Mouse (Mus musculus): ENCODE data around the gene Srpx2. TPM values are rescaled to one million over a fixed set of nuclear protein-coding genes. Genes with fewer than 3 reads are reported as not detected.

The Srpx2 gene
- polyA plus RNA-seq, 1 experiment from 2014 or later = 17.3 TPM

GRCm38 (mm10) chrX:133913006-133913405 is 4.8 kb downstream of the Srpx2 start:
- 79% methylated on average over 3 of the region's 3 CpGs for WGBS
- Histone ChIP-seq H3K36me3 (ENCODE audit: insufficient read depth, low read length) (no peaks in the 10 kb centered on the region), H3K27ac (ENCODE audit: low read length) (no peak overlapping the region), H3K4me3 (ENCODE audit: low read depth, low read length) (no peak overlapping the region), H3K4me1 (ENCODE audit: insufficient read depth, low read depth, low read length) (no peaks in the 10 kb centered on the region), H3K9me3 (ENCODE audit: low read length) (no peaks in the 10 kb centered on the region), H3K27me3 (replicated peaks; ENCODE audit: insufficient read depth, low read length) (no peaks in the 10 kb centered on the region), H3K4me2 (replicated peaks; ENCODE audit: low read depth, low read length) (no peak overlapping the region), H3K9ac (replicated peaks; ENCODE audit: low read depth) (no peak overlapping the region)
- TF ChIP-seq CTCF (IDR thresholded peaks at IDR 0.05) (no peak), EP300 (IDR thresholded peaks at IDR 0.05) (no peak)
- DNase-seq (ENCODE audit: low spot score) (no peak), ATAC-seq (no peak)

DNA sequence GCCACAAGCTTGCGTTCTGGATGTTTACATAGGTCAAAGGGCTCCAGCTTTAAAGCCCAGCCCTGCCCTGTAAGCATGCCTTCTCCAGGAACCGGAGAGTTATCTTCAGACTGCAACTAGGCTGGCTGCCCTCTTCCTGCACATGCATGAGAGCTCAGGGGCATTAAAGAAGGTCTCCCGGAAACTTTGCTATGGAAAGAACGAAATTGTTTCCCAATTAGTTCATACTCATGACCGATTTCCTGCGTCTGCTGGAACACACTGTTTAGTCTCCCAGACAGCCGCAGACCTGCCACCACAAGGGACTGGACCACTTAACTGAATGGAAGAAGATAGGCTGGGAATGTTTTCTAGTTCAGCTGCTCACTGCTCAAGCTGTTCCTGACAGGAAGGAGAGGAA is 6.0 kb downstream of the Srpx2 start:
- no peak for DNase-seq (ENCODE audit: low spot score)

GRCm38 (mm10) chrX:133921187-133921586 is 13.0 kb downstream of the Srpx2 start:
- 74% methylated on average over 4 of the region's 4 CpGs for WGBS
- TF ChIP-seq CTCF (IDR thresholded peaks at IDR 0.05) (no peak), EP300 (IDR thresholded peaks at IDR 0.05) (no peak)
- Histone ChIP-seq H3K4me2 (replicated peaks; ENCODE audit: low read depth, low read length) (no peak overlapping the region), H3K27ac (ENCODE audit: low read length) (no peak overlapping the region), H3K36me3 (ENCODE audit: insufficient read depth, low read length) (no peaks in the 10 kb centered on the region), H3K9ac (replicated peaks; ENCODE audit: low read depth) (no peak overlapping the region), H3K27me3 (replicated peaks; ENCODE audit: insufficient read depth, low read length) (no peaks in the 10 kb centered on the region), H3K4me3 (ENCODE audit: low read depth, low read length) (no peak overlapping the region), H3K9me3 (ENCODE audit: low read length) (no peaks in the 10 kb centered on the region), H3K4me1 (ENCODE audit: insufficient read depth, low read depth, low read length) (no peaks in the 10 kb centered on the region)
- DNase-seq (ENCODE audit: low spot score) (no peak), ATAC-seq (no peak)

More for the DNA sequence above, 6.0 kb downstream of the Srpx2 start:
- Histone ChIP-seq H3K36me3 (ENCODE audit: insufficient read depth, low read length) (no peaks in the 10 kb centered on the region), H3K27me3 (replicated peaks; ENCODE audit: insufficient read depth, low read length) (no peaks in the 10 kb centered on the region), H3K27ac (ENCODE audit: low read length) (no peak overlapping the region), H3K4me3 (ENCODE audit: low read depth, low read length) (no peak overlapping the region), H3K9ac (replicated peaks; ENCODE audit: low read depth) (no peak overlapping the region), H3K9me3 (ENCODE audit: low read length) (no peaks in the 10 kb centered on the region), H3K4me2 (replicated peaks; ENCODE audit: low read depth, low read length) (no peak overlapping the region), H3K4me1 (ENCODE audit: insufficient read depth, low read depth, low read length) (no peaks in the 10 kb centered on the region)
- ATAC-seq = peak; percentile 60
- WGBS = 17% methylated on average over 7 of the region's 7 CpGs
- no peak for TF ChIP-seq EP300 (IDR thresholded peaks at IDR 0.05)
- no peak for TF ChIP-seq CTCF (IDR thresholded peaks at IDR 0.05)

DNA sequence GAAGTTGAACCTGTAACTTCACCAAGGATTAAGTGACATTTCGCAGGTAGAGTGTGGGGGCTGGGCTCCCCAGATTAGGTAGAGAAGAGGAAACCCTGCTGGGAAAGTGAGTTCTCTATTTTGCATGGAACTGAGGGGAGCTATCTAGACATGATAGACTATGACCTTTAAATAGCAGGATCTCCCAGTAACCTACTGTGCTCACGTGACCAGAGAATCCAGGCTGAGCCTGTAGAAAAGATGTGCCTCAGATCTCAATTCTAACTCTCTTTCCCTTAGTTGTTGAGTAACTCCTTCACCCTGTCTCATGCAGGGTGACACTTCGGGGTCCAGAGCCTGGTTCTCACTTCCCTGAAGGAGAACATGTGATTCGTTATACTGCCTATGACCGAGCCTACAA is 18.5 kb downstream of the Srpx2 start:
- ATAC-seq = no peak
- 69% methylated on average over 5 of the region's 5 CpGs for WGBS

GRCm38 (mm10) chrX:133931302-133932013 is 23.2 kb downstream of the Srpx2 start:
- H3K9ac ChIP-seq (replicated peaks; ENCODE audit: low read depth) = no peak overlapping the region
- no peaks in the 10 kb centered on the region for H3K36me3 ChIP-seq (ENCODE audit: insufficient read depth, low read length)
- no peak overlapping the region for H3K4me3 ChIP-seq (ENCODE audit: low read depth, low read length)
- H3K4me2 ChIP-seq (replicated peaks; ENCODE audit: low read depth, low read length) = no peak overlapping the region
- 55% methylated on average over 12 of the region's 12 CpGs for WGBS
- no peaks in the 10 kb centered on the region for H3K4me1 ChIP-seq (ENCODE audit: insufficient read depth, low read depth, low read length)
- DNase-seq (ENCODE audit: low spot score) (peak; percentile 62), ATAC-seq (no peak; the same call in 1 of the 2 replicates)
- H3K27me3 ChIP-seq (replicated peaks; ENCODE audit: insufficient read depth, low read length) = no peaks in the 10 kb centered on the region
- no peak overlapping the region for H3K27ac ChIP-seq (ENCODE audit: low read length)
- TF ChIP-seq CTCF (IDR thresholded peaks at IDR 0.05) = peak; percentile 67
- TF ChIP-seq EP300 (IDR thresholded peaks at IDR 0.05) = no peak
- H3K9me3 ChIP-seq (ENCODE audit: low read length) = no peaks in the 10 kb centered on the region

More for the DNA sequence above, 18.5 kb downstream of the Srpx2 start:
- H3K9ac ChIP-seq (replicated peaks; ENCODE audit: low read depth) = no peak overlapping the region
- no peak overlapping the region for H3K4me2 ChIP-seq (replicated peaks; ENCODE audit: low read depth, low read length)
- H3K27ac ChIP-seq (ENCODE audit: low read length) = no peak overlapping the region
- no peaks in the 10 kb centered on the region for H3K27me3 ChIP-seq (replicated peaks; ENCODE audit: insufficient read depth, low read length)
- H3K9me3 ChIP-seq (ENCODE audit: low read length) = no peaks in the 10 kb centered on the region
- no peak for DNase-seq (ENCODE audit: low spot score)
- no peaks in the 10 kb centered on the region for H3K36me3 ChIP-seq (ENCODE audit: insufficient read depth, low read length)
- no peaks in the 10 kb centered on the region for H3K4me1 ChIP-seq (ENCODE audit: insufficient read depth, low read depth, low read length)
- TF ChIP-seq EP300 (IDR thresholded peaks at IDR 0.05) (no peak), CTCF (IDR thresholded peaks at IDR 0.05) (no peak)
- no peak overlapping the region for H3K4me3 ChIP-seq (ENCODE audit: low read depth, low read length)

DNA sequence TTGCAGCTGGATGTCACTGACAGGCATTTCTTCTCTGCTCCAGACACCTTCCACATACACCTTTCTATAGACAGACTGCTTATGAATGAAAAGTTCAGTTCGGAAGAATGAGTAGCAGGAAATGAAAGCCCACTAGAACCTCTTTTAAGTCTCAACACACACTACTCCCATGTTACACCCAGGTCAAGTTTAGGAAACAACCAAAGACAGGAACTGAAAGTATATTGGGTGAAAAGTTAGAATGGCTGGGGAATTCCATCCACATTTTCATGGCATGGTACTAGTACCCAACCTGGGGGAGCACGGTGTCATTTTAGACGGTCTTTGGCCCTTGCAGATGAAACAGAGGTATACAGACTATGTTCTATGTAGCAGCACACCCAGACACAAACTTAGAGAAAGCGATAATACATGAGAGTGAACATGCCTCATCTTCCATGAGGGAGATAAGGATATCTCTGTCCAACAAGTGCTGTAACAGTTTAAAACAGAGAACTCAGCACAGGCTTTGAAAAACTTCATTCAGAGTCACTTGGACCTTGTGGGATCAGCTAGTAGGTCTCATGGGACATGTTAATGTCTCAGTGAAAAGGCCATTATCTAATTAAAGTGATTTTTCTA is 28.5 kb downstream of the Srpx2 start:
- WGBS = 72% methylated on average over 4 of the region's 4 CpGs
- ATAC-seq (no peak), DNase-seq (ENCODE audit: low spot score) (no peak)
- Histone ChIP-seq H3K4me2 (replicated peaks; ENCODE audit: low read depth, low read length) (no peak overlapping the region), H3K9ac (replicated peaks; ENCODE audit: low read depth) (no peak overlapping the region), H3K4me3 (ENCODE audit: low read depth, low read length) (no peak overlapping the region), H3K27ac (ENCODE audit: low read length) (no peak overlapping the region), H3K9me3 (ENCODE audit: low read length) (no peaks in the 10 kb centered on the region), H3K27me3 (replicated peaks; ENCODE audit: insufficient read depth, low read length) (no peaks in the 10 kb centered on the region), H3K4me1 (ENCODE audit: insufficient read depth, low read depth, low read length) (no peaks in the 10 kb centered on the region), H3K36me3 (ENCODE audit: insufficient read depth, low read length) (no peaks in the 10 kb centered on the region)
- TF ChIP-seq CTCF (IDR thresholded peaks at IDR 0.05) (no peak), EP300 (IDR thresholded peaks at IDR 0.05) (no peak)

All from lung, postnatal 0 days (tissue).